Mouse (Mus musculus): Measurements from ENCODE around the gene Rgs8. TPM values are rescaled to one million over a fixed set of nuclear protein-coding genes. Genes with fewer than 3 reads are reported as not detected.

The Rgs8 gene
- polyA plus RNA-seq, 1 experiment = under 0.01 TPM

DNA sequence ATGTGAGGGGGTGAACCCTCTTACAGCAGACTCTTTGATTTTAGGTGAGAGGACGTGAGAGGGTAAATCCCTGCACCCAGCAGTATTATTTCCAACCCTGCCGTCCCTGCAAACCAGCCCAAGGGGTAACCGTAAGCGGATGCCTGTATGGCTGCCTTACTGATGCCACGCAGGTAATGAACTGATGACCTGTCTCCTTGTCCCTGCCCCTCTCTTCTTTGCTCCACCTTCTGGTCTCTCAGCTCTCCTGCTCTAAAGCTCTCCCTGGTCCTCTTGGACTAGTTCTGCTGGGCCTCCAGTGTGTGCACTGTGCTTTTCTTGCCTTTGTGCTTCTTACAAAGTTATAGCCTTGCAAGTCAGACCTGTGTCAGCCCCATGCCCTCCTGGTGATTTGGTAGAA is 15.0 kb downstream of the Rgs8 start:
- Histone ChIP-seq H3K79me2 (ENCODE audit: control insufficient read depth, insufficient read depth) (no peaks in the 10 kb centered on the region), H3K4me3 (ENCODE audit: insufficient read depth, poor library complexity, severe bottlenecking) (no peak overlapping the region), H3ac (ENCODE audit: control insufficient read depth, insufficient read length, low read depth) (no peak overlapping the region), H3K27me3 (ENCODE audit: control insufficient read depth, insufficient read depth, insufficient read length) (peaks cover 6% of the 10 kb centered on the region), H3K79me3 (ENCODE audit: low read depth) (no peaks in the 10 kb centered on the region), H3K36me3 (ENCODE audit: control insufficient read depth, insufficient read depth) (no peaks in the 10 kb centered on the region)
- TF ChIP-seq MAX (IDR thresholded peaks at IDR 0.05) (no peak), CEBPB (IDR thresholded peaks at IDR 0.05; ENCODE audit: low read depth) (no peak), CTCF (IDR thresholded peaks at IDR 0.05; ENCODE audit: control insufficient read depth, insufficient read depth, insufficient read length) (no peak), FOSL1 (IDR thresholded peaks at IDR 0.05; ENCODE audit: insufficient read depth, low read length, poor library complexity, severe bottlenecking) (no peak), MYOD1 (IDR thresholded peaks at IDR 0.05; ENCODE audit: control insufficient read depth, insufficient read length, low read depth) (no peak), MYOG (IDR thresholded peaks at IDR 0.05; ENCODE audit: control insufficient read depth, extremely low read depth, insufficient read length) (no peak), USF1 (IDR thresholded peaks at IDR 0.05; ENCODE audit: low read depth) (no peak)

DNA sequence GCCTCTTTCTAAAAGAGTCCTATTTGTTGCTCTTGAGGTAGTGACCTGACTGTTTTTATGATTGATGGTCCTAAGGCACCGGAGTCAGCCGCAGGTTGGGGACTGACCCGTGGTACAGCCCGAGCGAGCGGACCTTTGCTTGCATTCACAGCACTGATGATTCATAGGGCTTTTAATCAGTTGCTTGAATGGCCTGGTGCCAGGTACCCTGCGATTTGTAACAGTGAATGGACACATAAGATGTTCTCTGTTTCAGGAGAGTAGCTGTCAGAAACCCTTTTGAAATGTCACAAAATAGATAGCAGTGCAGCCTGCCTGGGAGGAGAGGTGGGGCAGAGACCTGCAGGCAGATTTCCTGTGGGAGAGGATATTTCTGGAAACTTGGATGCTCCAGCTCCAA is 16.3 kb downstream of the Rgs8 start:
- no peaks in the 10 kb centered on the region for H3K79me2 ChIP-seq (ENCODE audit: control insufficient read depth, insufficient read depth)
- no peaks in the 10 kb centered on the region for H3K36me3 ChIP-seq (ENCODE audit: control insufficient read depth, insufficient read depth)
- H3K79me3 ChIP-seq (ENCODE audit: low read depth) = no peaks in the 10 kb centered on the region
- no peak overlapping the region for H3ac ChIP-seq (ENCODE audit: control insufficient read depth, insufficient read length, low read depth)
- no peak overlapping the region for H3K4me3 ChIP-seq (ENCODE audit: insufficient read depth, poor library complexity, severe bottlenecking)
- H3K27me3 ChIP-seq (ENCODE audit: control insufficient read depth, insufficient read depth, insufficient read length) = peaks cover 16% of the 10 kb centered on the region
- TF ChIP-seq FOSL1 (IDR thresholded peaks at IDR 0.05; ENCODE audit: insufficient read depth, low read length, poor library complexity, severe bottlenecking) (no peak), MYOD1 (IDR thresholded peaks at IDR 0.05; ENCODE audit: control insufficient read depth, insufficient read length, low read depth) (no peak), USF1 (IDR thresholded peaks at IDR 0.05; ENCODE audit: low read depth) (no peak), CEBPB (IDR thresholded peaks at IDR 0.05; ENCODE audit: low read depth) (no peak), CTCF (IDR thresholded peaks at IDR 0.05; ENCODE audit: control insufficient read depth, insufficient read depth, insufficient read length) (no peak), MYOG (IDR thresholded peaks at IDR 0.05; ENCODE audit: control insufficient read depth, extremely low read depth, insufficient read length) (no peak), MAX (IDR thresholded peaks at IDR 0.05) (no peak)

DNA sequence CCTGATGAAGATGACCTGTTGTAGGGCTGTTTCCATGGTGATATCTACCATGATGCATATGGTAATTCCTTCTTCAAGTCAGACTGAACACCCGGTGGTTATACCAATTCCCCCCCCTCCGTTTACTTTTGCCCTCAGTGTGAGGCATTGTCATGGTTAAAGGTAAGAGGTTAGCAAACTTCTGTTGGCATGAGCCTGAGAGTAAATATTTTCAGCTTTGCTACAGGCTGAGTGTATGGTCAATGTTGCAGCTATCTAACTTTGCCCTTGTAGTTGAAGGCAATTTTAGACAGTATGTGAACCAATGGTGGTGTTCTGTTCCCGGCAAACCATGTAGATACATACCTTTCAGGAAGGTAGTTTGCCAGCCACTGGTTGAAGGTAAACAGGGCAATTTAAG is 16.9 kb downstream of the Rgs8 start:
- Histone ChIP-seq H3K36me3 (ENCODE audit: control insufficient read depth, insufficient read depth) (no peaks in the 10 kb centered on the region), H3K79me2 (ENCODE audit: control insufficient read depth, insufficient read depth) (no peaks in the 10 kb centered on the region), H3K79me3 (ENCODE audit: low read depth) (no peaks in the 10 kb centered on the region), H3K27me3 (ENCODE audit: control insufficient read depth, insufficient read depth, insufficient read length) (peaks cover 18% of the 10 kb centered on the region), H3K4me3 (ENCODE audit: insufficient read depth, poor library complexity, severe bottlenecking) (no peak overlapping the region), H3ac (ENCODE audit: control insufficient read depth, insufficient read length, low read depth) (no peak overlapping the region)
- TF ChIP-seq CEBPB (IDR thresholded peaks at IDR 0.05; ENCODE audit: low read depth) (no peak), USF1 (IDR thresholded peaks at IDR 0.05; ENCODE audit: low read depth) (no peak), FOSL1 (IDR thresholded peaks at IDR 0.05; ENCODE audit: insufficient read depth, low read length, poor library complexity, severe bottlenecking) (no peak), CTCF (IDR thresholded peaks at IDR 0.05; ENCODE audit: control insufficient read depth, insufficient read depth, insufficient read length) (no peak), MYOD1 (IDR thresholded peaks at IDR 0.05; ENCODE audit: control insufficient read depth, insufficient read length, low read depth) (no peak)

- H3K36me3 ChIP-seq (ENCODE audit: control insufficient read depth, insufficient read depth) = no peaks in the 10 kb centered on the region
- no peaks in the 10 kb centered on the region for H3K79me2 ChIP-seq (ENCODE audit: control insufficient read depth, insufficient read depth)
- no peaks in the 10 kb centered on the region for H3K79me3 ChIP-seq (ENCODE audit: low read depth)
- no peak overlapping the region for H3K4me3 ChIP-seq (ENCODE audit: insufficient read depth, poor library complexity, severe bottlenecking)
- H3K27me3 ChIP-seq (ENCODE audit: control insufficient read depth, insufficient read depth, insufficient read length) = peaks cover 23% of the 10 kb centered on the region
- TF ChIP-seq MAX (IDR thresholded peaks at IDR 0.05) (no peak), MYOD1 (IDR thresholded peaks at IDR 0.05; ENCODE audit: control insufficient read depth, insufficient read length, low read depth) (no peak), MYOG (IDR thresholded peaks at IDR 0.05; ENCODE audit: control insufficient read depth, extremely low read depth, insufficient read length) (no peak)
- no peak overlapping the region for H3ac ChIP-seq (ENCODE audit: control insufficient read depth, insufficient read length, low read depth)
These were observed 18.5 kb downstream of the Rgs8 start for GRCm38 (mm10) chr1:153671352-153671751.

GRCm38 (mm10) chr1:153672698-153673097 is 19.9 kb downstream of the Rgs8 start:
- no peaks in the 10 kb centered on the region for H3K79me2 ChIP-seq (ENCODE audit: control insufficient read depth, insufficient read depth)
- no peaks in the 10 kb centered on the region for H3K79me3 ChIP-seq (ENCODE audit: low read depth)
- no peak overlapping the region for H3ac ChIP-seq (ENCODE audit: control insufficient read depth, insufficient read length, low read depth)
- no peaks in the 10 kb centered on the region for H3K36me3 ChIP-seq (ENCODE audit: control insufficient read depth, insufficient read depth)
- H3K4me3 ChIP-seq (ENCODE audit: insufficient read depth, poor library complexity, severe bottlenecking) = no peak overlapping the region
- TF ChIP-seq FOSL1 (IDR thresholded peaks at IDR 0.05; ENCODE audit: insufficient read depth, low read length, poor library complexity, severe bottlenecking) = no peak
- TF ChIP-seq MYOD1 (IDR thresholded peaks at IDR 0.05; ENCODE audit: control insufficient read depth, insufficient read length, low read depth) = no peak
- TF ChIP-seq MAX (IDR thresholded peaks at IDR 0.05) = no peak
- H3K27me3 ChIP-seq (ENCODE audit: control insufficient read depth, insufficient read depth, insufficient read length) = peaks cover 28% of the 10 kb centered on the region

- TF ChIP-seq CTCF (IDR thresholded peaks at IDR 0.05; ENCODE audit: control insufficient read depth, insufficient read depth, insufficient read length) (no peak), USF1 (IDR thresholded peaks at IDR 0.05; ENCODE audit: low read depth) (no peak), MYOG (IDR thresholded peaks at IDR 0.05; ENCODE audit: control insufficient read depth, extremely low read depth, insufficient read length) (no peak), FOSL1 (IDR thresholded peaks at IDR 0.05; ENCODE audit: insufficient read depth, low read length, poor library complexity, severe bottlenecking) (no peak), MYOD1 (IDR thresholded peaks at IDR 0.05; ENCODE audit: control insufficient read depth, insufficient read length, low read depth) (no peak), CEBPB (IDR thresholded peaks at IDR 0.05; ENCODE audit: low read depth) (no peak), MAX (IDR thresholded peaks at IDR 0.05) (no peak)
These were observed 21.1 kb downstream of the Rgs8 start for GRCm38 (mm10) chr1:153673900-153674299.

More at GRCm38 (mm10) chr1:153673900-153674299, 21.1 kb downstream of the Rgs8 start:
- H3K79me3 ChIP-seq (ENCODE audit: low read depth) = no peaks in the 10 kb centered on the region
- no peaks in the 10 kb centered on the region for H3K79me2 ChIP-seq (ENCODE audit: control insufficient read depth, insufficient read depth)
- no peak overlapping the region for H3K4me3 ChIP-seq (ENCODE audit: insufficient read depth, poor library complexity, severe bottlenecking)
- peaks cover 31% of the 10 kb centered on the region for H3K27me3 ChIP-seq (ENCODE audit: control insufficient read depth, insufficient read depth, insufficient read length)
- H3ac ChIP-seq (ENCODE audit: control insufficient read depth, insufficient read length, low read depth) = no peak overlapping the region
- H3K36me3 ChIP-seq (ENCODE audit: control insufficient read depth, insufficient read depth) = no peaks in the 10 kb centered on the region

Measured in C2C12 (cell line).